Mouse (Mus musculus) left cerebral cortex, postnatal 10 days (tissue): Measurements from ENCODE around the gene Cfap74. TPM values are rescaled to one million over a fixed set of nuclear protein-coding genes. Genes with fewer than 3 reads are reported as not detected.
A peak's percentile ranks its signal among the peaks of the same experiment; 100 is the strongest.

Experiments
- DNase-seq, 2 experiments: peaks; one replicate each; pipeline ENCODE4 v3.0.0; 2021 to 2022; ENCODE audit warnings: low spot score in 2 of 2, mixed read lengths in 1 of 2; ENCODE audit errors: extremely low spot score in 1 of 2
- intact Hi-C: fragments of 180-260 bp; cut with DNase I; formaldehyde crosslinking; loops from one replicate; pipeline ENCODE4 v1.15.1; 2025
- total RNA-seq, 2 experiments: library from RNA; stranded (reverse); gene quantifications; 2 replicates each; pipeline ENCODE4 v1.2.3; 2021

Gene Cfap74
- 10 to 100 TPM; 10.1 to 10.6 TPM for total RNA-seq

- peak; percentile 85 to 91 for DNase-seq
- intact Hi-C loops: no loop called here
These were observed at the start of gene Cfap74 for GRCm38 (mm10) chr4:155409058-155409776. Cfap74 (plus strand) TSS chr4:155409190.

- intact Hi-C loops: no loop called here
- peak in 1 of 2 experiments; percentile 35 for DNase-seq
These were observed 49.2 kb upstream of the Cfap74 start for GRCm38 (mm10) chr4:155359560-155360464.

GRCm38 (mm10) chr4:155360856-155361255 is 48.1 kb upstream of the Cfap74 start:
- intact Hi-C loops: no loop called here
- DNase-seq: no peak

GRCm38 (mm10) chr4:155361303-155361791 is 47.6 kb upstream of the Cfap74 start, which contains the start of gene Prkcz:
Prkcz (minus strand) TSS chr4:155361361.
- intact Hi-C loops: no loop called here
- peak in 1 of 2 experiments; percentile 79 for DNase-seq

GRCm38 (mm10) chr4:155362443-155362842 is 46.5 kb upstream of the Cfap74 start:
- intact Hi-C loops: no loop called here

GRCm38 (mm10) chr4:155366784-155367183 is 42.2 kb upstream of the Cfap74 start:
- intact Hi-C loops: no loop called here
- DNase-seq: no peak

More at GRCm38 (mm10) chr4:155362443-155362842, 46.5 kb upstream of the Cfap74 start:
- DNase-seq: no peak

- intact Hi-C loops: no loop called here
- DNase-seq: no peak
These were observed 41.3 kb upstream of the Cfap74 start for GRCm38 (mm10) chr4:155367739-155368138.

GRCm38 (mm10) chr4:155368684-155369083 is 40.3 kb upstream of the Cfap74 start:
- peak; percentile 48 to 82 for DNase-seq
- intact Hi-C loops: no loop called here

GRCm38 (mm10) chr4:155370737-155371715 is 38.0 kb upstream of the Cfap74 start:
- peak in 1 of 2 experiments; percentile 35 for DNase-seq
- intact Hi-C loops: no loop called here

GRCm38 (mm10) chr4:155371797-155372735 is 36.9 kb upstream of the Cfap74 start:
- no peak for DNase-seq
- intact Hi-C loops: no loop called here

GRCm38 (mm10) chr4:155381974-155382373 is 27.0 kb upstream of the Cfap74 start:
- intact Hi-C loops: no loop called here
- DNase-seq: no peak

GRCm38 (mm10) chr4:155382752-155383151 is 26.2 kb upstream of the Cfap74 start:
- intact Hi-C loops: no loop called here
- peak in 1 of 2 experiments; percentile 44 for DNase-seq

- intact Hi-C loops: no loop called here
- DNase-seq: no peak
These were observed 25.7 kb upstream of the Cfap74 start for GRCm38 (mm10) chr4:155383326-155383725.

- no peak for DNase-seq
- intact Hi-C loops: no loop called here
These were observed 21.8 kb upstream of the Cfap74 start for GRCm38 (mm10) chr4:155387166-155387565.

GRCm38 (mm10) chr4:155395471-155395870 is 13.5 kb upstream of the Cfap74 start:
- intact Hi-C loops: no loop called here
- no peak for DNase-seq

GRCm38 (mm10) chr4:155396751-155397150 is 12.2 kb upstream of the Cfap74 start:
- intact Hi-C loops: no loop called here
- DNase-seq: no peak

- DNase-seq: peak in 1 of 2 experiments; percentile 63
- intact Hi-C loops: no loop called here
These were observed 11.3 kb upstream of the Cfap74 start, which contains the start of gene Gabrd for GRCm38 (mm10) chr4:155397511-155398221. Gabrd (minus strand) TSS chr4:155398112.
